Mouse (Mus musculus): Measurements from ENCODE around the gene Hist1h2bh.
A peak's percentile ranks its signal among the peaks of the same experiment; 100 is the strongest.
"Not testable (repeated sequence)": the region's sequence is repeated elsewhere in the genome, so short reads cannot be mapped to it uniquely, and the experiment has no call there.

DNA sequence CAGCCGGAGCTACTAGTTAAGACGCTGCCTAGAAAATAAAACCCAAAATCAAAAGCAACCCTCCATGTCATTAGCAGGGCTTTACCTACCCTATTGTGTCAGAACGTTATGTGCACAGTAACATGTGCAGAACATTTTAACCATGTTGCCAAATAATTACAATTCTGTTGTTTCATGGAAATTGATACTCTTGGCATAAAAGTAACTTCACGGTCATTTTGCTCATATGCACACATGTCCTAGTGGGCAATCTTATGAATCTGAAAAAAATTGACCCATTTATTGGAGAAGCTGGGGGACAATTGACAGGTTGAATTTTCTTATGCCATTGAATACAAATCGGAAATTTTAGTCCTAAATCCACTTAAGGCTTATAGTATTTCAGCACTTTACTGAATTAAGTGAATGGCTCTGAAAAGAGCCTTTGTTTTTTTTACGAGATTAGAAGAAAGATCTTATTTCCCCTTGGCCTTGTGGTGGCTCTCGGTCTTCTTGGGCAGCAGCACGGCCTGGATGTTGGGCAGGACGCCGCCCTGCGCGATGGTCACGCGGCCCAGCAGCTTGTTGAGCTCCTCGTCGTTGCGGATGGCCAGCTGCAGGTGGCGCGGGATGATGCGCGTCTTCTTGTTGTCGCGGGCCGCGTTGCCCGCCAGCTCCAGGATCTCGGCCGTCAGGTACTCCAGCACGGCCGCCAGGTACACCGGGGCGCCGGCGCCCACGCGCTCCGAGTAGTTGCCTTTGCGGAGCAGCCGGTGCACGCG, 27.2 kb upstream of the Hist1h2bh start:
- peak; percentile 23; the same call in 1 of the 2 replicates for TF ChIP-seq CTCF (IDR thresholded peaks at IDR 0.05)
- not testable (repeated sequence) for TF ChIP-seq EP300 (IDR thresholded peaks at IDR 0.05)

Data from lung, postnatal 0 days (tissue).